Mouse (Mus musculus) megakaryocyte, embryonic 14.5 days (primary cell): ENCODE measurements around the gene Anks1b.

ENCODE experiments used
- FLI1 ChIP-seq: IDR thresholded peaks from 2 replicates; pipeline ENCODE4 v1.6.1; 2012; ENCODE audit warnings: low read length, inconsistent platforms, mixed read lengths
- GATA1 ChIP-seq: IDR thresholded peaks from 3 replicates; pipeline ENCODE4 v1.6.1; 2012; ENCODE audit warnings: mixed read lengths, low read length, inconsistent platforms, borderline replicate concordance

- TF ChIP-seq FLI1 = no peak
- TF ChIP-seq GATA1 = no peak
Observed at GRCm38 (mm10) chr10:90196936-90197335, 323.6 kb downstream of the Anks1b start.
